Mouse (Mus musculus) E14TG2a.4 (cell line): ENCODE measurements around the gene Cela2a.

Experiments
- CTCF ChIP-seq: conservative IDR thresholded peaks from 2 replicates; pipeline ENCODE4 v1.5.1; 2014; ENCODE audit warnings: low read length
- NANOG ChIP-seq: IDR thresholded peaks from 2 replicates; pipeline ENCODE4 v1.6.1; 2014; ENCODE audit warnings: borderline replicate concordance, low read length, mixed read lengths

GRCm38 (mm10) chr4:141817706-141818105, 8.3 kb downstream of the Cela2a start:
- TF ChIP-seq CTCF: no peak
- TF ChIP-seq NANOG: no peak
